Mouse (Mus musculus) bone marrow macrophage, adult 2 months (primary cell): Measurements from ENCODE around the gene Atp4b. TPM values are rescaled to one million over a fixed set of nuclear protein-coding genes. Genes with fewer than 3 reads are reported as not detected.

Source experiments
- H3K27ac ChIP-seq: 2 replicates; pipeline ENCODE4 v1.5.1; 2012; ENCODE audit warnings: low read depth, low read length; ENCODE audit not compliant: insufficient read depth
- H3K4me1 ChIP-seq: 2 replicates; pipeline ENCODE4 v1.6.1; 2012; ENCODE audit warnings: low read length; ENCODE audit not compliant: control insufficient read depth, insufficient read depth
- H3K4me3 ChIP-seq: 2 replicates; pipeline ENCODE4 v1.5.1; 2012; ENCODE audit warnings: mild to moderate bottlenecking, low read length, moderate library complexity; ENCODE audit not compliant: insufficient read depth
- CTCF ChIP-seq: IDR thresholded peaks from 2 replicates; pipeline ENCODE4 v1.5.1; 2012; ENCODE audit warnings: low read depth, mild to moderate bottlenecking, low read length, moderate library complexity
- POLR2A ChIP-seq: IDR thresholded peaks from 2 replicates; pipeline ENCODE4 v1.6.1; 2012; ENCODE audit warnings: mild to moderate bottlenecking, low read depth, low read length, borderline replicate concordance
- polyA plus RNA-seq: library from polyadenylated mRNA; stranded (reverse); fragments of >200 nt; gene quantifications from 2 replicates; pipeline ENCODE4 v1.2.4, GENCODE M21; 2012; ENCODE audit not compliant: missing spikeins, insufficient read depth, insufficient read length

Atp4b gene
- polyA plus RNA-seq = not detected in 2 replicates

DNA sequence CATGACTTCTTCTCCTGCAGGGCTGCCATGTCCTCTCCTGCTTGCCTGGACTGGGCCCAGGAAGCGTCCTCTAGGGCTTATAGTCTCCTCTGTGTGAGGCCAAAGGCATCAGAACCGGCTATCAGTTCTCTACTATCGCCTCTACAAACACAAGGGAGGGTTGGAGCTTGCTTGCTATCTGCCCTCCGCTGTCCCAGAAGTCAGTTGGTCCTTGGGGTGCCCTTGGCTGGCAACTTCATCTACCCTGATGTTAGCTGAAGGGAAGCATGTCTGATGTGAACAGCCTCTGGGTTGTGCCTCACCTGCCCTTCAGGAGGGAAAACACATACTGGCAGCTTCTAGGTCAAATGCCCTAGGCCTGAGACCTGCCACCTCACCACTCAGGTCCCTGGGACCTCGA lies at the start of gene Atp4b:
Gene Atp4b (minus strand): TSS at position 101 of the 400 bp plus-strand sequence.
- Histone ChIP-seq H3K27ac (no peak within 1 kb of the TSS), H3K4me3 (no peak within 1 kb of the TSS), H3K4me1 (no peaks in the 10 kb centered on the region)
- TF ChIP-seq POLR2A (no peak), CTCF (no peak)

DNA sequence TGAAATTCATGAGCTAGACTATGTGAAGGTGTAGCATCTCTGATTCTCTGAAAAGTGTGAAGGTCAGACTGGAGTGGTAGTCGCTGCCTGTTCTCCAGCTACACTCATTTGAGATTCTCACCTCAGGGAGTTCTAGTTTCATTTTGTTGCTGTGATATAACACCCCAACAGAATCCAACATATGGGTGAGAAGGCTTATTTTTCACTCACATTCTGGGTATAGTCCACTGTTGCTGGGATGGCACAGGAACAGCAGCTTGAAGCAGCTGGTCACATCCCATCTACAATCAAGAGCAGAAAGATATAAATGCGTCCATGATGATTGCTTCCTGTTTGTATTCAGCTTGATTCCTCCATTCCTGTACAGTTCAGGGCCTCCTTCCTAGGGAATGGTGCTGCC lies 45.5 kb upstream of the Atp4b start:
- no peaks in the 10 kb centered on the region for H3K4me1 ChIP-seq
- no peak overlapping the region for H3K4me3 ChIP-seq
- no peak overlapping the region for H3K27ac ChIP-seq
- TF ChIP-seq CTCF = no peak
- no peak for TF ChIP-seq POLR2A

DNA sequence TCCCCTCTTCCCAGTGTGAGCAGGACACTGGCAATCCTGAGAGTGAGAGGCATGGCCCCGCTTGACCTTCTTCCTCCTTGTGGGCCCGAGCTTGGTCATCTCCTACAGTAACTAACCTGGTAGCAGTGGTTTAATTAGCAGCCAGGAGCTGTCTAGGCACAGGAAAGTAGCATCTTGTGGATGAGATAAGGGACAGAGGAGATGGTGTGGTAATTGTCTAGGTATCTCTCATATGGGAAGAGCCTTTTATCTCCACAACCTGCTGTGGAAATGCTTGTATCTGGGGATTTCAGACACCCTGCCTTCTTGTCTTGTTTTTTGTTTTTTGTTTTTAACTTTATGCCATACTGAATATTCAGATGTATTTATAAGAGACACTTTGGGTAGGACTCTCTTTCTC lies 40.9 kb upstream of the Atp4b start:
- Histone ChIP-seq H3K4me1 (no peaks in the 10 kb centered on the region), H3K27ac (no peak overlapping the region), H3K4me3 (no peak overlapping the region)
- no peak for TF ChIP-seq CTCF

DNA sequence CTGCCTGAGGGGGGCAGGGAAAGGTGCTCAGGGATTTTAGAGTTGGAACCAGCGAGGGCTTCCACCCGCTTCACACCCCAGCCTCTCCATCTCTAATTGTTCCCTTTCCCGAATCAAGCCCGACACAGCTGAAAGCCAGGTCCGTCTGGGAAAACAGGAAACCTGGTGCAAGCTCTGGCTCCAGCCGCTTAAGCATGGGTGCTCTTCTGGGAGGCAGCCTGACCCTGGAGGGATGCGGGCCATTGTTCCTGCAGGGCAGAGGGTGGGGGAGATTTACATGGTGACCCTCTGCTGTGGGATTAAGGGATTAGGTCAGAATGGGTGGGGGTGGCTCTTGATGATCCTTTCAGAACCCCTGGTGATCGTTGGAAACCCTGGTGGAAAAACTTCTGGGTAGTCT lies 39.4 kb upstream of the Atp4b start:
- H3K4me3 ChIP-seq = no peak overlapping the region
- H3K27ac ChIP-seq = no peak overlapping the region
- no peaks in the 10 kb centered on the region for H3K4me1 ChIP-seq
- no peak for TF ChIP-seq CTCF
- TF ChIP-seq POLR2A = no peak

DNA sequence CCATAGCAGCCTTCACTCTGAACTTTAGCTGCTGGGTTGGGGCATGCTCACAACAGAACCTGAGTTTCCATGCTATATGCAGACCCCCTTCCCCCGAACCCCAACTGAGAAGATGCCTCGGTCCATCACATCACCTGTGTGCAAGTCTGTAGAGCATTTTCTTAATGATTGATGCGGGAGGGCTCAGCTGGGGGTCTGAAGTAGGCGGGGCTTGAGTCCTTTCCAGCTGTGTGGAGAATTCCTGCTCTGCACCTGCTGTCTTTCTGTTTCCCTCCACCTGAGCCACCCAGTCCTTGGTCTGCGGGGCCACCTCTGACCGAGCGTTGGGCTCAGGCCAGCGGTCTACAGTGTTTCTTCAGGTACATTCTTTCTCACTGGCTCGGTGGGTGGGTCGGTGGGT lies 38.3 kb upstream of the Atp4b start, which contains the start of gene Tmem255b:
Gene Tmem255b (plus strand): TSS at position 301 of the 400 bp plus-strand sequence.
- Histone ChIP-seq H3K4me1 (no peaks in the 10 kb centered on the region), H3K4me3 (no peak within 1 kb of the TSS), H3K27ac (no peak within 1 kb of the TSS)
- TF ChIP-seq POLR2A (no peak), CTCF (no peak)

DNA sequence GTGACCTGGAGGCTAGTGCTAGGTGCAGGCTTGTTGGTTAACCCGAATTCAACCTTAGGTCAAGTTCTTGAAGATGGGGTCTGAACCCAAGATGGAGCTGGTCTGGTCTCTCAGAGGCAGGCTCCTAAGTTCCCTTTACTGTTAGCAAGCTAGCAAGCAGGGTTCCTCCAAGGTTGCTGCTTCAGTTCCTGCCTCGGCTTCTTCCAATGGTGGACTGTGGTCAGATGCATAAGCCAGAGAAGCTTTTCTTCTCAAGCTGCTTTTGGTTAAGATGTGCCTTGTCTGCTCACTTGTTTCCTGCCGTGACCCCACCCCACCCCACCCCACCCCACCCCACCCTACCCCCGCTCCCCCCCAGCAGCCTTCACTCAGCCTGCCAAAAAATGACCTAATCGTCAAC lies 36.5 kb upstream of the Atp4b start:
- TF ChIP-seq POLR2A (no peak), CTCF (no peak)
- no peak overlapping the region for H3K4me3 ChIP-seq
- H3K4me1 ChIP-seq = no peaks in the 10 kb centered on the region
- no peak overlapping the region for H3K27ac ChIP-seq

DNA sequence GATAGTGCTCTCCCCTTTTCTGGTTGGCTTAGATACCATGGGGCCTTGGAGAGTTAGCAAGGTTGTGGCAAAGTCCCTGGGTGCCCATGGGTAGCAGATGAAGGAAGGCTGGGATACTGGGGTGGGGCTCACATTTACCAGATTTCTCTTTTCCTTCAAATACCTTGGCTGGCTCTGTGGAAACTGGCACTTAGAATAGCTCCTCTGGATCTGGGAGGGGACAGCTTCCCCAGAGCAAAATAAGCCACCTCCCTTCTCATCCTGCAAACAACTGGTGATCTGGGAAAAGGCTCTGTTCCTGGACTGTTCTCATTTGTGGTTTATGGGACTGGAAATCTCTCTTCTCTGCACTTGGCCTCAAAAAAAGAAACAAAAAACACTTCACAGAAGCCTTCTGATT lies 34.2 kb upstream of the Atp4b start:
- TF ChIP-seq CTCF (no peak), POLR2A (no peak)
- no peaks in the 10 kb centered on the region for H3K4me1 ChIP-seq
- H3K27ac ChIP-seq = no peak overlapping the region
- H3K4me3 ChIP-seq = no peak overlapping the region

DNA sequence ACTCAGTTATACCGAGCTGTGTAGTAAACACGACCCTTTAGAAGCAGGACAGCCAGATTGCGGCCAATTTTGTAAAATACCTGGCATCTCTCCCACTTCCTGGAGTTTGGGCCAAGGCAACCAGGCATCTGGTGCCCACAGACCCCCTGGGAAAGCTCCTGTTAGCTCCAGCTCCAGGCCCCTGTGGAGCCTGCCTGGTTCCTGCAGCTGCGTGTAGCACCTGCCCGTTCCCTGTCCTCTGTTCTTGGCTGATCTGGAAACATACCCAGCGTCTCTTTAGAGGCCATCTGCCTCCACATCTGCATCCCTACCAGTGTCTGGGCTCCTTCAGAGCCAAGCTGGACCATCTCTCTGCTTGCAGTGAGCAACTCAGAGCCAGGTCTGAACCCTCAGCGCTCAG lies 33.8 kb upstream of the Atp4b start:
- Histone ChIP-seq H3K27ac (no peak overlapping the region), H3K4me3 (no peak overlapping the region), H3K4me1 (no peaks in the 10 kb centered on the region)
- TF ChIP-seq POLR2A (no peak), CTCF (no peak)

DNA sequence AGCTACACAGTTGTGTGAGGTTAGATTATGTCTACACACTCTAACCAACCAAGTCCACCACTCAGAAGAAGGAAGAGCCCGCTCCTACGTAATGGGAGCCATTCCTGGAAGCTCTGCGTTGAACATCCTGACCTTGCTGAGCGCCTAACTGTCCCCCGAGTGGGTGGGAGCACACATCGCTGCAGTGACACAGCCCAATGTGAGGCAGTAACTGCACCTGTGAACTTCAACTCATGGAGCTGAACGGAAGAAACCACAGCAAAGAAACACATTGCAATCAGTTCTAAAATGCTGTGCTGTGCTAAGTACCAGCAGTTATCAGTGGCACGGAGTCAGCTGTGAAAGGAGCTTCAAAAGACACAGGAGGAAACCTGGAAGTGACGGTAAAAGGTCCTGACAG lies 31.5 kb upstream of the Atp4b start:
- no peak overlapping the region for H3K4me3 ChIP-seq
- no peak overlapping the region for H3K27ac ChIP-seq
- TF ChIP-seq POLR2A = no peak
- TF ChIP-seq CTCF = no peak
- H3K4me1 ChIP-seq = no peaks in the 10 kb centered on the region

DNA sequence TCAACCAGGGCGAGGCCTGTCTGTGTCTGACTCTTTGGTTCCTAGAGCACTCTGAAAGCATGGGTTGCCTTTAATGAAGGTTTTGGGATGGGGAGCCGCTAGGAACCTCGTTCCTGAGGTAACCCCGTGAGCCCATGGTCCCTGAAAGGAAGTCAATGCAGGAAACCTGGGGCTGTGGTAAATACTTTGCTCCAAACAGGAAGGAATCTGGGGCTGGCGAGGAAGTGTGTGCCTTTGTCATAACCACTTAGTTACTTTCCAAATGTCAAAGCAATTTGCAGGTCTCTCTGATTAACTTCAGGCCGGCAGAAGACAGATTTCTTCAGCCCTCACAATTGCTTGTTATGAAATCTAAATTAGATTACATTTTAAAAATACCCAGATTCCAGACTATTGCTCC lies 30.7 kb upstream of the Atp4b start:
- Histone ChIP-seq H3K4me1 (no peaks in the 10 kb centered on the region), H3K27ac (no peak overlapping the region), H3K4me3 (no peak overlapping the region)
- TF ChIP-seq POLR2A (no peak), CTCF (no peak)

DNA sequence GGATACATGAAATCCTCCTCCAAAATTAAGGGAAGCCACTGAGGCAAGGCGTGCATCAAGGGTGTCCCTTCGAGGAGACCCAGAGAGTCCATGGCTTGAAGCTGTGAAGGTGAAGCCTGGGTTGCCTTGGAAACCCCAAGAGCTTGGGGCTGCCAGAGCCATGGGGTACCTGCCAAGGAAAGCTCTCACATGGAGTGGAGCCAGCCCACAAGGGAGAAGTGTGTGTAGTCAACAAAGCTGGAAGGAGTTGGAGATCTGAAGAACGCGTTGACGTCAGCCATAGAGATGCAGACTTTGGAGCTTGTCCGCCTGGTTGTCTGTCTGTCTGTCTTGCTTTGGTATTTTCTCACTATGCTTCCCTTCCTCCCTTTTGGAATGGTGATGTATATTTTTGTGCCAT lies 24.3 kb upstream of the Atp4b start:
- no peaks in the 10 kb centered on the region for H3K4me1 ChIP-seq
- no peak overlapping the region for H3K4me3 ChIP-seq
- TF ChIP-seq POLR2A (no peak), CTCF (no peak)
- no peak overlapping the region for H3K27ac ChIP-seq
